Mouse (Mus musculus) heart, adult 2 months (tissue): ENCODE data around the gene Slc37a2. TPM values are rescaled to one million over a fixed set of nuclear protein-coding genes. Genes with fewer than 3 reads are reported as not detected.

ENCODE experiments used
- DNase-seq, 2 experiments: peaks; one replicate each; pipeline ENCODE4 v3.0.0; 2021
- H3K27ac ChIP-seq: fragments of 200-600 bp; 2 replicates; pipeline ENCODE4 v1.8.1; 2022
- H3K27me3 ChIP-seq: fragments of 200-500 bp; 2 replicates; pipeline ENCODE4 v1.6.1; 2012; ENCODE audit warnings: mild to moderate bottlenecking, low read length, inconsistent platforms, mixed read lengths; ENCODE audit not compliant: control insufficient read depth, insufficient read depth
- H3K36me3 ChIP-seq: fragments of 200-500 bp; 2 replicates; pipeline ENCODE4 v1.6.1; 2012; ENCODE audit warnings: low read length, inconsistent platforms; ENCODE audit not compliant: control insufficient read depth, insufficient read depth
- H3K4me1 ChIP-seq: fragments of 200-500 bp; 2 replicates; pipeline ENCODE4 v1.6.1; 2011; ENCODE audit warnings: low read length; ENCODE audit not compliant: control insufficient read depth, insufficient read depth
- H3K4me3 ChIP-seq: fragments of 200-600 bp; 2 replicates; pipeline ENCODE4 v1.8.1; 2022
- H3K79me2 ChIP-seq: fragments of 200-500 bp; replicated peaks from 2 replicates; pipeline ENCODE4 v1.6.1; 2012; ENCODE audit warnings: mild to moderate bottlenecking, inconsistent platforms, low read length, moderate library complexity, mixed read lengths; ENCODE audit not compliant: control insufficient read depth, insufficient read depth
- H3K9ac ChIP-seq: fragments of 200-500 bp; 2 replicates; pipeline ENCODE4 v1.6.1; 2012; ENCODE audit warnings: low read depth, mild to moderate bottlenecking, control low read depth, inconsistent platforms, low read length, mixed read lengths
- CTCF ChIP-seq: fragments of 200-600 bp; IDR thresholded peaks from 2 replicates; pipeline ENCODE4 v1.8.1; 2022; ENCODE audit warnings: antibody characterized with exemption, mild to moderate bottlenecking, moderate library complexity
- EP300 ChIP-seq: fragments of 200-500 bp; IDR thresholded peaks from 2 replicates; pipeline ENCODE4 v1.6.1; 2011; ENCODE audit warnings: low read depth, low read length, control low read depth; ENCODE audit not compliant: insufficient read depth
- POLR2A ChIP-seq: fragments of 200-500 bp; IDR thresholded peaks from 2 replicates; pipeline ENCODE4 v1.6.1; 2011; ENCODE audit warnings: mild to moderate bottlenecking, low read depth, low read length, control low read depth; ENCODE audit not compliant: insufficient read depth
- WGBS: fragments of 180-500 bp; shearing (Covaris S2); methylation state at CpG from one replicate; pipeline ENCODE4 v1.1.7; 2018; 5-methylcytosine and 5-hydroxymethylcytosine counted together
- intact Hi-C: fragments of 180-260 bp; cut with DNase I; formaldehyde crosslinking; loops from one replicate; pipeline ENCODE4 v1.15.1; 2025
- polyA plus RNA-seq: library from polyadenylated mRNA; depleted of rRNA; stranded (reverse); fragments of >200 nt; gene quantifications from 2 replicates; pipeline ENCODE4 v1.2.3, GENCODE M21; 2012
- total RNA-seq, 2 experiments: library from RNA; stranded (reverse); gene quantifications; 2 replicates each; pipeline ENCODE4 v1.2.3; 2021

Slc37a2 gene
- total and polyA plus RNA-seq, 3 experiments = 2.9 to 4.1 (median 4.1) TPM

GRCm38 (mm10) chr9:37254531-37255110 is 917 bp downstream of the Slc37a2 start:
- intact Hi-C loops = loop anchor here (5.0 kb wide), 1 partner anchor 73 kb away; no protein-coding TSS in a partner anchor
- Histone ChIP-seq H3K4me3 (peak overlapping the region; percentile 49), H3K9ac (no peak overlapping the region), H3K4me1 (peaks cover 4% of the 10 kb centered on the region), H3K79me2 (no peaks in the 10 kb centered on the region), H3K27ac (peak overlapping the region; percentile 29), H3K36me3 (no peaks in the 10 kb centered on the region), H3K27me3 (no peaks in the 10 kb centered on the region)
- 23% methylated on average over 6 of the region's 6 CpGs for WGBS
- TF ChIP-seq POLR2A (no peak), EP300 (no peak), CTCF (no peak)
- no peak for DNase-seq

- H3K79me2 ChIP-seq = no peaks in the 10 kb centered on the region
- H3K36me3 ChIP-seq = no peaks in the 10 kb centered on the region
- DNase-seq = no peak
- H3K27me3 ChIP-seq = no peaks in the 10 kb centered on the region
- no peak overlapping the region for H3K9ac ChIP-seq
- intact Hi-C loops = no loop called here
- 86% methylated on average over 6 of the region's 6 CpGs for WGBS
- no peak overlapping the region for H3K4me3 ChIP-seq
- no peak for TF ChIP-seq EP300
- no peak for TF ChIP-seq POLR2A
- TF ChIP-seq CTCF = no peak
- H3K4me1 ChIP-seq = peaks cover 3% of the 10 kb centered on the region
- no peak overlapping the region for H3K27ac ChIP-seq
These were observed 4.9 kb downstream of the Slc37a2 start for GRCm38 (mm10) chr9:37250631-37251030.

GRCm38 (mm10) chr9:37249976-37250375 is 5.6 kb downstream of the Slc37a2 start:
- intact Hi-C loops = no loop called here
- DNase-seq = no peak
- Histone ChIP-seq H3K36me3 (no peaks in the 10 kb centered on the region), H3K27ac (no peak overlapping the region), H3K79me2 (no peaks in the 10 kb centered on the region), H3K4me3 (no peak overlapping the region), H3K27me3 (no peaks in the 10 kb centered on the region), H3K4me1 (peaks cover 2% of the 10 kb centered on the region), H3K9ac (no peak overlapping the region)
- 94% methylated on average over 3 of the region's 3 CpGs for WGBS
- no peak for TF ChIP-seq CTCF
- TF ChIP-seq POLR2A = no peak
- TF ChIP-seq EP300 = no peak

- 43% methylated on average over 3 of the region's 3 CpGs for WGBS
These were observed 7.1 kb downstream of the Slc37a2 start for GRCm38 (mm10) chr9:37248381-37248906.

GRCm38 (mm10) chr9:37247429-37247828 is 8.1 kb downstream of the Slc37a2 start:
- H3K79me2 ChIP-seq = no peaks in the 10 kb centered on the region
- no peaks in the 10 kb centered on the region for H3K27me3 ChIP-seq
- H3K9ac ChIP-seq = no peak overlapping the region
- no peaks in the 10 kb centered on the region for H3K36me3 ChIP-seq
- no peaks in the 10 kb centered on the region for H3K4me1 ChIP-seq
- H3K27ac ChIP-seq = no peak overlapping the region
- no peak overlapping the region for H3K4me3 ChIP-seq
- TF ChIP-seq CTCF (no peak), EP300 (no peak), POLR2A (no peak)
- peak in 1 of 2 experiments; percentile 63 for DNase-seq
- intact Hi-C loops = no loop called here

More at GRCm38 (mm10) chr9:37248381-37248906, 7.1 kb downstream of the Slc37a2 start:
- Histone ChIP-seq H3K36me3 (no peaks in the 10 kb centered on the region), H3K27ac (no peak overlapping the region), H3K9ac (no peak overlapping the region), H3K4me1 (no peaks in the 10 kb centered on the region), H3K27me3 (no peaks in the 10 kb centered on the region), H3K79me2 (no peaks in the 10 kb centered on the region), H3K4me3 (no peak overlapping the region)
- no peak for DNase-seq
- intact Hi-C loops = no loop called here
- no peak for TF ChIP-seq EP300
- no peak for TF ChIP-seq CTCF
- TF ChIP-seq POLR2A = no peak

GRCm38 (mm10) chr9:37245810-37246209 is 9.7 kb downstream of the Slc37a2 start:
- 86% methylated on average over 1 of the region's 1 CpGs for WGBS
- DNase-seq = no peak
- H3K36me3 ChIP-seq = no peaks in the 10 kb centered on the region
- H3K4me1 ChIP-seq = no peaks in the 10 kb centered on the region
- H3K9ac ChIP-seq = no peak overlapping the region
- TF ChIP-seq EP300 (no peak), CTCF (no peak), POLR2A (no peak)
- intact Hi-C loops = no loop called here
- H3K79me2 ChIP-seq = no peaks in the 10 kb centered on the region
- H3K27ac ChIP-seq = no peak overlapping the region
- H3K4me3 ChIP-seq = no peak overlapping the region
- H3K27me3 ChIP-seq = no peaks in the 10 kb centered on the region

GRCm38 (mm10) chr9:37245404-37245803 is 10.1 kb downstream of the Slc37a2 start:
- no peak for DNase-seq

More at GRCm38 (mm10) chr9:37245404-37245803, 10.1 kb downstream of the Slc37a2 start:
- H3K27me3 ChIP-seq = no peaks in the 10 kb centered on the region
- no peak for TF ChIP-seq EP300
- no peak overlapping the region for H3K4me3 ChIP-seq
- intact Hi-C loops = no loop called here
- H3K4me1 ChIP-seq = no peaks in the 10 kb centered on the region
- no peak overlapping the region for H3K9ac ChIP-seq
- no peak overlapping the region for H3K27ac ChIP-seq
- H3K36me3 ChIP-seq = no peaks in the 10 kb centered on the region
- WGBS = 78% methylated on average over 2 of the region's 2 CpGs
- H3K79me2 ChIP-seq = no peaks in the 10 kb centered on the region
